In genomic region chr4:129695815-129696157, GRCm38 (mm10) we compare ENCODE assay signal across 1 mouse cellular context.
TF ChIP-seq lines count a peak whose summit lies in the region.

No protein-coding gene starts in this region.

TF ChIP-seq in MEL, 35 proteins besides CTCF, POLR2A, EP300 and RAD21 (continued from another document):
- no peak for TF ChIP-seq NRF1 (IDR thresholded peaks at IDR 0.05; ENCODE audit: insufficient read depth, low read depth, low read length, poor library complexity, severe bottlenecking)
